Mouse (Mus musculus): ENCODE results near the gene Nudt19.
A peak's percentile ranks its signal among the peaks of the same experiment; 100 is the strongest.
"Not testable (repeated sequence)": the region's sequence is repeated elsewhere in the genome, so short reads cannot be mapped to it uniquely, and the experiment has no call there.

Gene Nudt19

DNA sequence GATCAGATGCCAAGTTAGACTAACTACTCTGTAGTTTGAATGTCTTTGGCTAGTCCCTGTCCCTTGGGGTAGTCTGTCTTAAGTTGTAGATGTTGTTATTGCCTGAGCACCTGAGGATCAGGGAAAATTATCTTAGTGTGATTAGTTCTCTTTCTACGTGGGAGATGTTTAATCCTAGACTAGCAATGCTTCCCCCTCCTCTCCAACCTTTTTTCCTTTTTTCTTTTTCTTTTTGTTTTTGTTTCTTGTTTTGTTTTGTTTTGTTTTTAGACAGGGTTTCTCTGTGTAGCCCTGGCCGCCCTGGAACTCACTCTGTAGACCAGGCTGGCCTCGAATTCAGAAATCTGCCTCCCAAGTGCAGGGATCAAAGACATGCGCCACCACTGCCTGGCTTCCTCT is at the start of gene Nudt19:
Gene Nudt19 (minus strand): TSS at position 100 of the 399 bp plus-strand sequence.
- no peak for DNase-seq

DNA sequence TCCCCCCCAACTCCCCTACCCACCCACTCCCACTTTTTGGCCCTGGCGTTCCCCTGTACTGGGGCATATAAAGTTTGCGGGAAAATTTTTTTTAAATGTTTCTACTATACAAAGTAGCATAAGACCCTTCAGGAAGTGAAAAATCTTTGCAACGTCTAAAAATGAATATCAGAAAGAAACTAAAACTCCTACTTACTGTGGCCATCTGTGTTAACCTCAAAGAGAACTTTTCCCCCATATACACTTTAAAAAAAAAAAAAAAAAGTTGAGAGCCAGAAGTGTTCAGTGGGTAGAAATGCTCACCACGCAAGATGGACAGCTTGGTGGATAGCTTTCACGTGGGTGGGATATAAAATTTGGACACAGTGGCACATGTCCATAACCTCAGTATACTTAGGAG is 46.7 kb upstream of the Nudt19 start:
- no peak for DNase-seq

DNA sequence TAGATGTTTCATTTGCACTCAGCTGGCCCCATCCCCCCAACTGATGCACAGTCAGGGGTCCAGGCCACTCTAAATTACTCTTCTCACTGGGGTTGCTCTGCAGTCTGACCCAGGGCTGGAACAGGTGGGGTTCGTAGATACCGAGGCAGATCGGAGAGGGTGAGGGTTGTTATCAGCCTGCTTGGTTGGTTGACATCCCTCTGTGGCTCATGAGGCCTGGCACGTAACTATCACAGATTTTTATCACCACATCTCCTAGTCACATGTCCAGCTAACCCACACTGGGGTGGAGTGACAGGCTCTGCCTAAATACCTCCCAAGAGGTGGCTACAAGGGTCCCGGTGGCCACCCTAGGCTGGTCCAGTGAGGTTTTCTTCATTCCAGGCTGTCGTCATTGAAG is 45.0 kb upstream of the Nudt19 start:
- DNase-seq: no peak

DNA sequence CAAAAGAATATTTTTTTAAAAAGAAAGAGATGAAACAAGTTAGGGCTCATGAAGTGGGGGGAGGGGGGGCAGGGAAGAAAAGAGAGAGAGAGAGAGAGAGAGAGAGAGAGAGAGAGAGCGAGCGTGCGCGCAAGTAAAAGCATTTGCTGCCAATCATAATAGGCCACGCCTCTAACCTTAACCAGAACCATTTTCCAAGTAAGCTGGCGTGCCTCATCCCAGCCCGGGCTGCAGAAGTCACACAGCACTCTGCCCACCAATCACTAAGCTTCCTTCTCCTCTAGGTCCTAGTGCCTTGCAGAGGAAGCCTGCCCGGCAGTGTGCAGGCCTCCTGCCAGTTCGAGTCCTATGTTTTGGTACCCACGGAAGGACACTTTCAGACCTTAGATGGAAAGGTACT is 43.9 kb upstream of the Nudt19 start:
- DNase-seq: no peak

DNA sequence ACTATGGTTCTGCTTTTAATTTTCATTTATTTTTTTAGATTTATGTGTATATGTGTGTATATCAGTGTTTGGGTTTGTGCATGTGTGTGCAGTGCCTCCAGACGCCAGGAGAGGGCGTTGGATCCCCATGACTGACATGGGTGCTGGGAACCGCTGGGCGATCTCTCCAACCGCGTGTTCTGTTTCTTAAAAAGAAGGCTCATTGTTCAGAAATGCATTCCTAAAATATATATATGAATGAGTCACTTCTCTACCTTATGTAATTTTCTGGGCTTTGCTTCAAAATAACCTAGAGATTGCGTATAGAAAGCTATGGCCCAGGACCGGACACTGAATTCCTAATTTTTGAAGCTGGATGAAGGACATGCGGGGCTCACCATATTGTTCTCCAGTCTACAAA is 43.4 kb upstream of the Nudt19 start:
- no peak for DNase-seq

DNA sequence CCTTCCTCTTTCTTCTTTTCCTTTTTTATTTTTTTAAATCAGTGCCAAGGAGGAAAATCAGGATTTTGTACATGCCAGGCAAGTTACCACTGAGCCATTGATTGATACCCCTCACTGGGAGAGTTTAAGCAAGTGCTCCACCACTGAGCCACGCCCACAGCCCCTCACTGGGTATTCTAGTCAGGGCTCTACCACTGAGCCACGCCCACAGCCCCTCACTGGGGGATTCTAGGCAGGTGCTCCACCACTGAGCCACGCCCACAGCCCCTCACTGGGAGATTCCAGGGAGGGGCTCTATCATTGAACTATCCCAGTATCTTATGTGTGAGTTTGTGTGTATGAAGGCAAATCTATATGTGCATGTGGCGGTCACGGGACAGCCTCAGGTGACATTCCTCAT is 38.2 kb upstream of the Nudt19 start:
- no peak for DNase-seq

DNA sequence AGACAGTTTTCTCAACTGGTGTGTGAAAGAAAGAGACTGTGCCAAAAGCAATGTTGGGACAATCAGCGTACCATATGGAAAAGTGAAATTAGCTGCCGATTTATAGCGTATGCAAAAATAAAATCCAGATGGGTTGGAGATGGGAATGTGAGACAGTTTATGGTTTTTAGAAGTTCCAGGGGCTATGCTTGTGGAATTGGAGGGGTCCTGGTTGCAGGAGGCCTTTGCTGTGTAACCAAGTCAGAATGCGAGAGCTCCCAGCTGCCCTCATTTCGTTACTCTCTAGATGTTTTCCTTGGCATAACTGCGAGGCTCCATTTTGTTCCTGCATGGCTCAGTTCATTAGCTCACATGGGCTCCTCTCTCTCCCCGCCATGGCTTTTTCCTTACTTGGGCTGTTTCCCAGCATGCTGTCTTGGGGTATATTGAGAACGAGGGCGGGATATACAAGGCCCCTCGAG is 34.7 kb upstream of the Nudt19 start:
- no peak for DNase-seq

DNA sequence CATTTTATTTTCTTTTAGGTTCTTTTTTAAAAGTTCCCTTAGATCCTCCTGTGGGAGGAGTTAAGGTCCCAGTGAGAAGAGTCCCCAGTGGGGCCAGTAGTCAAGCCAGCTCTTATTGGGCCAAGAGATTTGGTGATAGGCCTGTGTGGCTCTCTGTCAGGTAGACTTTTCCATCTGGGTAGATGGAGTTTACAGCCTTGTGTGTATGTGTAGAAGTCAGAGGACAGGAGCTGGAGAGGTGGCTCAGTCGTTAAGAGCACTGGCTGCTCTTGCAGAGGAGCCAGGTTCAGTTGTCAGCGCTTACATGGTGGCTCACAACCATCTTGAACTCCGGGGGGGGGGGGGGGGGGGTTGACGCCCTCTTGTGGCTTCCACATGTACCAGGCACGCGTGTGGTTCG is 33.4 kb upstream of the Nudt19 start:
- no peak for DNase-seq

DNA sequence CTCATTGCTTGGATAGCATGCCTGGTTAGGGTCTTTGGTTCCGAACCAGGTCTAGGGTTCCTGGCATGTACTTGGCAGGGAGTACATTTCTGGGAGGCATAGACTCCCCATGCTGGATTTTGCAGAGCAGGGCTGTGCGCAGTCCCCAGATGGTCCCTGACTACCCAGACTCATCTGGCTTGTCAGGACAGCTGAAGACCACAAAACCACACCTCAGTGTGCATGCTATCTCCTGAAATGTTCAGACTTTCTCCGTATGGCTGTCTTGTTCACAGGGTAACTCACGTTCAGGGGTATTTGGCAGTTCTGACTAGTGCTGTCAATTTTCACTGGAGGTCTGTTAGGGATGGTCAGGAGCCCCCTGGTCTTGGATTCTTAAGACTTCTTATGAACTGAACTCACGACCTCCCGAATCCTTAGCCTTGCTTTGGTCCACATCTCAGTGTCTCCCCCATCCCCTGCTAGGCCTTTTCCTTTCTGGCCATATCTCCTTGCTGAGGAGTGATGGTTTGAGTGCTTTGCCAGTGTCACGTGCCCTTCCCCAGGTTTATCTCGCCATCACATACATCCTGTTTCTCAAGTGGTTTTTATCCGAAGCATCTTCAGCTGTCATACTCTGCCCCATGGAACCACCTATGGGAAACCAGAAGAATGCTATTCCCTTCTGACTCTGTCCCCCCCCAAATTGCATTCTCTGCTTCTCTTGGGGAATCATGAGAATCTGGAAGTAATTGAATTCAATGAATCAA is 32.8 kb upstream of the Nudt19 start:
- no peak for DNase-seq

DNA sequence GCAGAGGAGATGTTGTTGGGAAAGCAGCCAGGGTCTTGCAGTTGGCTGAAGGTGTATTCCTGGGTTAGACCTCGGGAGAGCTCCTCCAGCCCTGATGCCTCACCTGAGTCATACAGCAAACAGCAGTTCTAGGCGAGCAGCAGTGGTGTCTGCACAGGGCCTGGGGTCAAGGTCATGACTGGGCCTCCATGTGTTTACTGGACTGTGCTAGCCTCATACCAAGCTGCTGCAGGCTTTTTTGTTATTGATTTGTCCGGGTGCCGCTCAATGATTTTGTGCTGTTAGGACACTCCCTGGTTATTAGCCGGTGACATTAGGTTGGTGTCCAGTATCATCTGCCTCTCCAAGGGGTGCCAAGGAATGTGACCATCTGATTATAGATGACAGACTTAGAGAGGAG is 31.6 kb upstream of the Nudt19 start:
- no peak for DNase-seq

DNA sequence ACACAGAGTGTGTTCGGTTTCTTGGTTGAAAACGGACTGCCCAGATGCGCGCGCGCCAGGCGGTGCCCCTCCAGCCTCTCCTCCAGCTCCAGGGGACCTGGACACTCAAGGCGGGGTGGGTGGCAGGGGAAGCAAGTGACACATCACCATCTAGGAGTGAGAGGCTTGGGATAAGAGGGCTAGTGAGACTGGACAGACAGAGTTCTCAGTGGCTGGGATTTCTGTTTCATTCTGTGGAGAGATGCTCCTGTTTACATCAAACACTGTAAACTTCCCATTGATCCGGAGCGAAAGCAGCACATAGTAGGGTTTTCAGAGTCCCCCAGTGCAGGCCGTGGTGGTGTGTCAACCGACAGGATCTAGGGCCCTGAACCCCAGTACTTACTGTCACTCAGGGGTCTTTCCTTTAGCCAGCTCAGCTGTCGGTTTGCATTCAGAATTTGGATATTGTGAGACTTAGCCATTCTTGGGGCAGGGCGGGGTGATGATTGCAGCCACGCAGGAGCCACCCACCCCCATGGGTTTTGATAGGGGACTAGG is 30.9 kb upstream of the Nudt19 start:
- DNase-seq: no peak

DNA sequence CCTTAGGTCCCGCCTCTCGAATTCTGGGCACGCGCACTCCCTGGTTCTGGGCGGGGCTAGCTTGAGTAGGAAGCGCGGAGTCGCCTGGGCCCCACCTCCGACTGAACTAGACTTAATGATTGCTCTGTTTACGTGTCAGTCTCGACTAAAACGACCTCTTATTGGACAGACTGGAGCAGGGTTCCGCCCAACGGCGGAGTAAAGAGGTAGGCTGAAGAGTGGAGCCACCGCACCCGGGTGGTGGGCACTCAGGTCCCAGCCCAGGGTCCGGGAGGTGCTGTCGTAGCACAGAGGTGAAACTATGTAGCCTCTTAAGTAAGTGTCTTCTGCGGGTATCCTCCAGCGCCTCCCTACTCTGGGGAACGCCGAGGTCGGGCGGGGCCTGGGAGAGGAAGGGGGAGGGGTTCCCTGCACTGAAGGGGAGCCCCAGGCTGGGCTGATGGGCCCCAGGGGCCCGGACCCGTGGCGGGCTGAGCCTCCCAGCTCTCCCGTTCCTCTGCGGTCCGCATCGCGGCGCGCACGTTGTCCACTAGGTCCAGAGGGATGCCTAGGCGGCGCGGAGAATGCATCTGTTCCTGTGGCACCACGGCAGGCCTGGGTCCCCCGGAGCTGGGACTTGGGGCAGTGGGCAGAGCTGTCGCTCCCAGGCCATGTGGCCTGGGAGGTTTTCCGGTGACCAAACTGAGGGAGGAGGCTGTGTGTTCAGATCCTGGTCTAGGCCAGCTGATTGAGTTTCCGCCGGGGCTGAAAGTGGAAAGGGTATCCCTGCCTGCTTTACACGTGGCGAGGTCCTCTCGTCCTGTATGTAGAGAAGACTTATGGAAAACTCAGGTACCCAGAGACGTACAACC is 30.2 kb upstream of the Nudt19 start, which contains the start of gene Ankrd27:
Gene Ankrd27 (plus strand): TSS at position 190 of the 851 bp plus-strand sequence.
- DNase-seq: peak; percentile 99

DNA sequence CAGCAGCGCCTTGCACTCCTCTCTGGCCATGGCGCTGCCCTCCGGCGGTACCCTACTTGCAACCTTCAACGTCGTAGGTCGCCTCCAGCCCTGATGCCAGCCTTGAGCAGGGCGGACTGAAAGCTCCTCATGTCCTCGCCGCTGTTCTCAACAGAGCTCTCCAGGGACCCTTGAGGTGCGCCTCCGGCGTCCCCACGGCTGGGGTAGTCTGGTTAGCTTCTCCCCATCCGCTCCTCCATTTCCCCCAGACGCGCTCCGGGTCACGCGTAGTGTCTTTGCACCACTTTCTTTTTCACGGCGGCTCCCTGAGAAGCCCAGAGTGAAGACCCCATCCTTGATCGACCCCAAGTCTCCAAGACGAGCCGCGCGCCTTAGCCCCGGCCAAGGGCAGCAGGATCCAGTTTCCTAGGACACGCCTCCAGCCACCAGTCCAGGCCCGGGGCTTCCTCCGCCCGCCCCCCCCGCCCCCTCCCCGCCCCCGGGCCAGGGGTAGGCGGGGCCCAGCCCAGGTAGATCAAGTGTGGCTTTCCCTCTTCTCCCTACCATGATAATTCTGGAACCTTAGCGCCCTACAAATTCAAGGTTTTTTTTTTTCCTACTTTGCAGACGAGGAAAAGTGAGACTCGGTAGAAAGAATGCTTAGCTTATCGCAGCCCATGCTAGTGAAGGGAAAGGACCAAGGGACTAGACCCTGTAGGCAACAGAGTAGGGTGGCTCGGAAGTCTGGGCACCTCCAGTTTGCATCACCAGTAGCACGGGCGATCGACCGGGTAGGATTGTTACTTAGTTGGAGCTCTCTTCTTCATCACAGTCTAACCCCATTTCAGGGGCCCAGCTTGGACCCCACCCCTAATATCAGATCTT is 29.3 kb upstream of the Nudt19 start, which contains the start of gene Rgs9bp:
Gene Rgs9bp (minus strand): TSS at position 392 of the 864 bp plus-strand sequence.
- peak; percentile 56 for DNase-seq

DNA sequence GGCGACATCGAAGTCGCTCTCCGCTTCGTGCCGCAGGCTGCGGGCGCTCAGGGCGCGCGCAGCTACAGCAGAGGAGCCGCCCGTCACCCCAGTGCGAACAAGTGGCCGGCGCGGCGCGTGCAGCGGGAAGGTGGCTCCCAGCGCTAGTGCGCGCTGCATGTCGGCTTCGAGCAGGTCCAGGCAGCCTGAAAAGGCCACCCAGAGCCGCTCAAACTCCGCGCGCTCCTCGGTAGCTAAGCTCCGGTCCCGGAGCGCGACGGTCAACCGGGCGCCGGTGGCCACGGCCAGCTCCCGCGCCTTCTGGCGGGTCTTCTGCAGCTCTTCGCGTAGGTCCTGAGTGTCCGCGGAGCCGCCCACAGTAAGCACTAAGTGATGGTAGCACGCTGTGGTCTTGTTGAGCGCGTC is 28.7 kb upstream of the Nudt19 start:
- DNase-seq: no peak

DNA sequence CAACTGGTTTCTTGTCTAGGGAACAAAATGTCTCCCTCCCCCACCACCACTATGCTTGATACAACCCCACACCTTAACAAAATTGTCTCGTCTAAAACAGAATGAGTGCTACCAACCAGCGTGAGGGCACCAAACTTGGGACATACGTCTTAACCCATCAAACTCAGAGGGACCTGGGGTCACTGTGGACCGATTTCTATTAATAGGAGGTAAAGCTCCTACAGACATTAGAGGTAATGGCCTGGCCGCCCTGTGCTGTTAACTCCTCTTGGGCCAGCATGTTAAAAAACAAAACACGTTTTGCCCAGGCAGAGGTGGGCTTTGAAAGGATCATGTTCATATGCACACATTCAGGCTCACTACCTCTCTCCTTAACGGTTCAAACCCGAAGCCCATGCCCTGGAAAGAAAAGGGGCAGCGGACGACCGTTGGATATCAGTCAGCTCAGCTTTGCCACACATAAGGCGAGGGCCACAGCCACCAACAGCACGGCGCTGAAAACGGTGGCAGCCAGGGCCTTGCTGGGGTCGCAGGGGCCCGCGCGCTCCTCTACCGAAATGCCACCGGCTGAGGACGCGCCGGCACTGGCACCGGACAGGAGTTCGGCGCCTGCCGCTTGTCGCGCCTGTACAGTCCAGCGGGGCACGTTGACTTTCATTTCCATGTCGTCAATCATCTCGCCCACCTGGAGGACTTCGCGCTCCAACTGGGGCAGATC is 28.1 kb upstream of the Nudt19 start:
- no peak for DNase-seq

DNA sequence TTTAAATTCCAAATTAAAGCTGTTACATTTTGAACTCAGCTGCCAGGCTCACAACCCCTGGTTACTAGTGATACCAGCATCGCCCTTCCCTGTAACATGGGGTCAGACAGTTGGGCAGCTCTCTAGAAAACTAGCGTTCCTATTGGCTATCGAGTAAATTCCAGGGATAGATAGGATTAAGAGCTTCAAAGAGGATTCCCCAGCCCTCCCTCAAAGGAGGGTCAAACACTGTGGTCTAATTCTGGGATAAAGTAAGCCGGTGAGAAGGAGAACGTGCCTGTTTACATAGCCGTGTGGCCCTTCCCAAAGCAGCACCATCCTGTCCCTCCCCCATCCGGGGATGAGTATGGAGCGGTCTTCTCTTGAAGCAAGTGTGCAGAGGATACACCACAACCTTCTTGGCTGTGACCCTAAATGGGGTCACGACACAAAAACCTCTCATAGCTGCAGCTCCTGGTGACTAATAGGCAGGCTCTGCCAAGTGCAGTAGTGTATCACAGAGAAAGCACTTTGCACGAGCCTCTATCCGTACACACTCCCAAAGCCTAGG is 27.4 kb upstream of the Nudt19 start:
- DNase-seq: no peak

DNA sequence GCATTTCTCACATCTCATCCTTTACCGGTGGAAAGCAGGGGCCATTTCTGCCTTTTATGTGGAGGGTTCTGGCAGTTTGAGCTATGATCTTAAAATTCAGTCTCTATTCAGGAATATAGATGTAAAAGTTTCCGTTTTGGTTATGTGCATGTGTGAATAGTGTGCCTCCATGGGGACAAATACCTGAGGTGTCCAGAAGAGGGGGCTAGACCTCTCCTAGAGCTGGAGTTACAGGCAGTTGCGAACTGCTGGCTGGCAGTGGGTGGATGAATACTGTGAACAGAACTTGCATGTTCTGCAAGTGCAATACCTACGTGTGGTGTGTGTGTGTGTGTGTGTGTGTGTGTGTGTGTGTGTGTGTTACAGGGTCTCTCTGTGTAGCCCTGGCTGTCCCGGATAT is 26.6 kb upstream of the Nudt19 start:
- DNase-seq: no peak

DNA sequence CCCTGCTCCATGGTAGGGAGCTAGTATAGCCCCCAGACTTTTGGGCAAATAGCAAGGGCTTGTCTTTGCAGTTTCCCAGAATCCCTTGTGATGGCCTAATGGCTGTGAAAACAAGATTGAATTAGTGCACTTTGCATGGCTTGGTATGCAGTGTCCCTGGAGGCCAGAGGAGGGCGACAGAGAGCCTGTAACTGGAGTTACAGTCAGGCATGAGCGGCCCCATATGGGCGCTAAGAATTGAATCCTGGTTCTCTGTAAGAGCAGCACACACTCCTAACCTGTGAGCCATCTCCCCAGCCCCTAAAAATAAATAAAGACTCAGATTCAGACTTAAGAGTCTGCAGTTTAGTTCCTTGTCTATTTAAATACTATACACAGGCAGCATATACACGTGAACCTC is 23.7 kb upstream of the Nudt19 start:
- DNase-seq: peak; percentile 64

DNA sequence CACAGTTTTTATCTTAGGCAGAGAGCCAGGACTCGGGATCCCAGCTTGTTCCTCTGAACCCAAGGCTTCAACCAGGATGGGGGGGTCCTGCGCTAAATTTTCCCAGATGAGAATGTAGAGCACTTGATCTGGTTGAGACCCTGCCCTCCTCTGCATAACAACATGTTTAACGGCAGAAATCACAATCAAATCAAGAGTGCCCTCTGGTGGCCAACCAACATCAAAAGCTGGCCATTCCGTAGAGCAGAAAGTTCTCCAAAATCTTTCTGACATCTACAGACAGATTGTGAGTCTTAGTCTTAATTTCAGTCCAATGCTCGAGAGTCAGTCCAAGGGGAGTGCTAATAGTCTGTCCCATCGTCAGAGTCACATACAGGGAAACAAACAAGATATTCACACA is 14.8 kb upstream of the Nudt19 start:
- not testable (repeated sequence) for DNase-seq

DNA sequence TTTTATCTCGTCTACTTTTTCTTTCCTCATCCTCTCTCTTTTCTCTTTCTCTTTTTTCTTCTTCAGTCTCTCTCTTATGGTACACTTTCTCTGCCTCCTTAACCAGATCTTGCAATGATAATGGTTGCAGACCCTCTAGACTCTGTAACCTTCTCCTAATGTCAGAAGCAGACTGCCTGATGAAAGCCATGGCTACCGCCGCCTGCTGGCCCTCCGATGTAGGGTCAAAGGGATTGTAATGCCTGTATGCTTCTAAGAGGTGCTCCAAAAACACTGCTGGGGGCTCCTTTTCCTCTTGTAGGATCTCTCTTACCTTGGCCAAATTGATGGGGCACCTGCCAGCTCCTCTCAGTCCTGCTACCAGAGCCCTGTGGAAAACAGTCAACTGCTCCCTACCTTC is 13.6 kb upstream of the Nudt19 start:
- DNase-seq: not testable (repeated sequence)

DNA sequence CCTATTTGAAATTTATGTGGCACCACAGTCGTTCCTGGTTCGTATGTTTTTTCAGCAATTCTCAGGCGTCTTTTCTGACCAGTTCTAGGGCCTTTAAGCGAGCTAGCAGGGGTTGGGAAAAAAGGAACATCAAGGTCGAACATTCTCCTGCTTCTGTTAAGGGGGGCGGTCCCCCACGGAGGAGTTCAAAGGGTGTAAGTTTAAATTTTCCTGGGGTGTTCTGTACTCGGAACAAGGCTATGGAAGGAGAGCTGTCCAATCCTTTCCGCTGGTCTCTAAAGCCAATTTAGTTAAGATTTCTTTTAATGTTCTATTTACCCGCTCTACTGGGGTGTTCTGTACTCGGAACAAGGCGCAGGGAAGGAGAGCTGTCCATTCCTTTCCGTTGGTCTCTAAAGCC is 9.9 kb upstream of the Nudt19 start:
- peak; percentile 81 for DNase-seq

DNA sequence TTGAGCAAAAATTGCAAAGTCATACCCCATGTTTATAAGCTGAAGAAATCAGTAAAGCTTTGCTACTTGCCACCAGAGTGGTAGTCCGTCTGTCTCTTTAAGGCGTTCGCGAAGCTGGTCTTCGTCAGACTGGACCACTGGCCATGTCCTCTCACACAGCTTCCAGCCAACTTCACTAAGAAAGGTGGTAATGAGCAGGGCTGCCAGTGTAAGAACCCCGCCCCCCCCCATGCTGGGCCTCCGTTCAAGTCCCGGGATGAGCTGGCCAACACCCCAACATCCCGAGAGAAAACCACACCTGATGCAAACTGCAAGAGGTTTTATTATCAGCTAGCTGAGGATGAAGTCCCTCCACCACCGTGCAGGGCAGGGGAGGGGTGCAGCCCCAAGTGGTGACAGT is 8.8 kb upstream of the Nudt19 start:
- DNase-seq: not testable (repeated sequence)

Measured in kidney, adult 9 months (tissue).